Mouse (Mus musculus): ENCODE data around the gene Blvra. TPM values are rescaled to one million over a fixed set of nuclear protein-coding genes. Genes with fewer than 3 reads are reported as not detected.
"Not testable (repeated sequence)": the region's sequence is repeated elsewhere in the genome, so short reads cannot be mapped to it uniquely, and the experiment has no call there.

Blvra gene
- polyA plus RNA-seq, 1 experiment from 2014 or later, result 76.4 TPM

- Histone ChIP-seq H3K27me3 (ENCODE audit: insufficient read depth, low read length) (no peaks in the 10 kb centered on the region), H3K9me3 (replicated peaks; ENCODE audit: low read length) (no peaks in the 10 kb centered on the region), H3K9ac (ENCODE audit: low read depth, low read length) (no peak overlapping the region), H3K4me2 (ENCODE audit: low read length) (no peak overlapping the region), H3K4me3 (replicated peaks; ENCODE audit: low read depth, low read length) (no peak overlapping the region), H3K27ac (no peak overlapping the region), H3K36me3 (ENCODE audit: insufficient read depth, low read length) (no peaks in the 10 kb centered on the region), H3K4me1 (replicated peaks; ENCODE audit: insufficient read depth, low read length) (no peaks in the 10 kb centered on the region)
- DNase-seq (ENCODE audit: low spot score) (no peak), ATAC-seq (replicated peaks; ENCODE audit: low FRiP score, low read depth) (no peak)
- 85% methylated on average over 5 of the region's 5 CpGs for WGBS
- no peak for TF ChIP-seq CTCF (IDR thresholded peaks at IDR 0.05; ENCODE audit: low read depth)
These were observed 15.8 kb downstream of the Blvra start for GRCm38 (mm10) chr2:127086235-127086634.

- not testable (repeated sequence) for DNase-seq (ENCODE audit: low spot score); H3K27me3 ChIP-seq (ENCODE audit: insufficient read depth, low read length); H3K4me2 ChIP-seq (ENCODE audit: low read length); ATAC-seq (replicated peaks; ENCODE audit: low FRiP score, low read depth); H3K4me1 ChIP-seq (replicated peaks; ENCODE audit: insufficient read depth, low read length); H3K4me3 ChIP-seq (replicated peaks; ENCODE audit: low read depth, low read length); H3K27ac ChIP-seq; H3K9me3 ChIP-seq (replicated peaks; ENCODE audit: low read length); H3K9ac ChIP-seq (ENCODE audit: low read depth, low read length); H3K36me3 ChIP-seq (ENCODE audit: insufficient read depth, low read length)
These were observed 19.7 kb downstream of the Blvra start for GRCm38 (mm10) chr2:127090151-127090550.

- H3K4me2 ChIP-seq (ENCODE audit: low read length), result no peak overlapping the region
- DNase-seq (ENCODE audit: low spot score), result no peak
- no peaks in the 10 kb centered on the region for H3K9me3 ChIP-seq (replicated peaks; ENCODE audit: low read length)
- no peak overlapping the region for H3K4me3 ChIP-seq (replicated peaks; ENCODE audit: low read depth, low read length)
- 70% methylated on average over 8 of the region's 8 CpGs for WGBS
- no peak for TF ChIP-seq CTCF (IDR thresholded peaks at IDR 0.05; ENCODE audit: low read depth)
- H3K36me3 ChIP-seq (ENCODE audit: insufficient read depth, low read length), result no peaks in the 10 kb centered on the region
- H3K27me3 ChIP-seq (ENCODE audit: insufficient read depth, low read length), result no peaks in the 10 kb centered on the region
- 0 out of 2 replicates have a peak, but pooled peaks have one; percentile 66 for ATAC-seq (replicated peaks; ENCODE audit: low FRiP score, low read depth)
- H3K4me1 ChIP-seq (replicated peaks; ENCODE audit: insufficient read depth, low read length), result no peaks in the 10 kb centered on the region
- no peak overlapping the region for H3K9ac ChIP-seq (ENCODE audit: low read depth, low read length)
- no peak overlapping the region for H3K27ac ChIP-seq
These were observed 21.5 kb downstream of the Blvra start for GRCm38 (mm10) chr2:127092000-127092399.

- Histone ChIP-seq H3K27ac (no peak overlapping the region), H3K4me1 (replicated peaks; ENCODE audit: insufficient read depth, low read length) (no peaks in the 10 kb centered on the region), H3K9me3 (replicated peaks; ENCODE audit: low read length) (no peaks in the 10 kb centered on the region), H3K4me3 (replicated peaks; ENCODE audit: low read depth, low read length) (no peak overlapping the region), H3K27me3 (ENCODE audit: insufficient read depth, low read length) (no peaks in the 10 kb centered on the region), H3K9ac (ENCODE audit: low read depth, low read length) (no peak overlapping the region), H3K36me3 (ENCODE audit: insufficient read depth, low read length) (peaks cover 49% of the 10 kb centered on the region), H3K4me2 (ENCODE audit: low read length) (no peak overlapping the region)
- ATAC-seq (replicated peaks; ENCODE audit: low FRiP score, low read depth), result no peak
- DNase-seq (ENCODE audit: low spot score), result no peak
- 98% methylated on average over 4 of the region's 4 CpGs for WGBS
- TF ChIP-seq CTCF (IDR thresholded peaks at IDR 0.05; ENCODE audit: low read depth), result no peak
These were observed 38.5 kb downstream of the Blvra start for GRCm38 (mm10) chr2:127108986-127109385.

- no peaks in the 10 kb centered on the region for H3K4me1 ChIP-seq (replicated peaks; ENCODE audit: insufficient read depth, low read length)
- peak overlapping the region; percentile 58 for H3K27ac ChIP-seq
- ATAC-seq (replicated peaks; ENCODE audit: low FRiP score, low read depth) (no peak; the same call in 1 of the 2 replicates), DNase-seq (ENCODE audit: low spot score) (peak; percentile 63)
- peaks cover 61% of the 10 kb centered on the region for H3K36me3 ChIP-seq (ENCODE audit: insufficient read depth, low read length)
- H3K9me3 ChIP-seq (replicated peaks; ENCODE audit: low read length), result no peaks in the 10 kb centered on the region
- no peak overlapping the region for H3K9ac ChIP-seq (ENCODE audit: low read depth, low read length)
- no peak overlapping the region for H3K4me3 ChIP-seq (replicated peaks; ENCODE audit: low read depth, low read length)
- no peaks in the 10 kb centered on the region for H3K27me3 ChIP-seq (ENCODE audit: insufficient read depth, low read length)
- no peak overlapping the region for H3K4me2 ChIP-seq (ENCODE audit: low read length)
- 75% methylated on average over 8 of the region's 8 CpGs for whole genome bisulfite sequencing
- TF ChIP-seq CTCF (IDR thresholded peaks at IDR 0.05; ENCODE audit: low read depth), result no peak
These were observed 51.2 kb downstream of the Blvra start for GRCm38 (mm10) chr2:127121591-127122235.

- WGBS, result 88% methylated on average over 5 of the region's 5 CpGs
- Histone ChIP-seq H3K27me3 (ENCODE audit: insufficient read depth, low read length) (no peaks in the 10 kb centered on the region), H3K4me3 (replicated peaks; ENCODE audit: low read depth, low read length) (no peak overlapping the region), H3K4me1 (replicated peaks; ENCODE audit: insufficient read depth, low read length) (0 out of 2 replicates have a peak, but pooled peaks cover 10% of the 10 kb centered on the region), H3K36me3 (ENCODE audit: insufficient read depth, low read length) (peaks cover 28% of the 10 kb centered on the region), H3K27ac (no peak overlapping the region), H3K4me2 (ENCODE audit: low read length) (no peak overlapping the region), H3K9me3 (replicated peaks; ENCODE audit: low read length) (no peaks in the 10 kb centered on the region), H3K9ac (ENCODE audit: low read depth, low read length) (no peak overlapping the region)
- no peak for TF ChIP-seq CTCF (IDR thresholded peaks at IDR 0.05; ENCODE audit: low read depth)
- no peak for DNase-seq (ENCODE audit: low spot score)
- ATAC-seq (replicated peaks; ENCODE audit: low FRiP score, low read depth), result no peak
These were observed 58.5 kb downstream of the Blvra start for GRCm38 (mm10) chr2:127128926-127129325.

GRCm38 (mm10) chr2:127131353-127131752, 60.9 kb downstream of the Blvra start:
- no peak overlapping the region for H3K4me2 ChIP-seq (ENCODE audit: low read length)
- no peak for DNase-seq (ENCODE audit: low spot score)

More at GRCm38 (mm10) chr2:127131353-127131752, 60.9 kb downstream of the Blvra start:
- Histone ChIP-seq H3K4me1 (replicated peaks; ENCODE audit: insufficient read depth, low read length) (0 out of 2 replicates have a peak, but pooled peaks cover 10% of the 10 kb centered on the region), H3K27me3 (ENCODE audit: insufficient read depth, low read length) (no peaks in the 10 kb centered on the region), H3K9me3 (replicated peaks; ENCODE audit: low read length) (no peaks in the 10 kb centered on the region), H3K4me3 (replicated peaks; ENCODE audit: low read depth, low read length) (no peak overlapping the region), H3K9ac (ENCODE audit: low read depth, low read length) (no peak overlapping the region), H3K27ac (no peak overlapping the region), H3K36me3 (ENCODE audit: insufficient read depth, low read length) (peaks cover 11% of the 10 kb centered on the region; the same call in 1 of the 2 replicates)
- no peak for TF ChIP-seq CTCF (IDR thresholded peaks at IDR 0.05; ENCODE audit: low read depth)
- no peak for ATAC-seq (replicated peaks; ENCODE audit: low FRiP score, low read depth)
- WGBS, result 56% methylated on average over 8 of the region's 8 CpGs

All from kidney, postnatal 0 days (tissue).